Mouse (Mus musculus) leukemia stem cell, adult 10-12 weeks (primary cell): ENCODE measurements around the gene Ttc1. TPM values are rescaled to one million over a fixed set of nuclear protein-coding genes. Genes with fewer than 3 reads are reported as not detected.

Experiments
- polyA plus RNA-seq: library from polyadenylated mRNA; stranded (reverse); fragments of >175 nt; gene quantifications from 2 replicates; pipeline ENCODE4 v1.2.3, GENCODE M21; 2012; ENCODE audit warnings: low replicate concordance

Gene Ttc1
- 2.1 and 13.2 TPM in 2 replicates for polyA plus RNA-seq

DNA sequence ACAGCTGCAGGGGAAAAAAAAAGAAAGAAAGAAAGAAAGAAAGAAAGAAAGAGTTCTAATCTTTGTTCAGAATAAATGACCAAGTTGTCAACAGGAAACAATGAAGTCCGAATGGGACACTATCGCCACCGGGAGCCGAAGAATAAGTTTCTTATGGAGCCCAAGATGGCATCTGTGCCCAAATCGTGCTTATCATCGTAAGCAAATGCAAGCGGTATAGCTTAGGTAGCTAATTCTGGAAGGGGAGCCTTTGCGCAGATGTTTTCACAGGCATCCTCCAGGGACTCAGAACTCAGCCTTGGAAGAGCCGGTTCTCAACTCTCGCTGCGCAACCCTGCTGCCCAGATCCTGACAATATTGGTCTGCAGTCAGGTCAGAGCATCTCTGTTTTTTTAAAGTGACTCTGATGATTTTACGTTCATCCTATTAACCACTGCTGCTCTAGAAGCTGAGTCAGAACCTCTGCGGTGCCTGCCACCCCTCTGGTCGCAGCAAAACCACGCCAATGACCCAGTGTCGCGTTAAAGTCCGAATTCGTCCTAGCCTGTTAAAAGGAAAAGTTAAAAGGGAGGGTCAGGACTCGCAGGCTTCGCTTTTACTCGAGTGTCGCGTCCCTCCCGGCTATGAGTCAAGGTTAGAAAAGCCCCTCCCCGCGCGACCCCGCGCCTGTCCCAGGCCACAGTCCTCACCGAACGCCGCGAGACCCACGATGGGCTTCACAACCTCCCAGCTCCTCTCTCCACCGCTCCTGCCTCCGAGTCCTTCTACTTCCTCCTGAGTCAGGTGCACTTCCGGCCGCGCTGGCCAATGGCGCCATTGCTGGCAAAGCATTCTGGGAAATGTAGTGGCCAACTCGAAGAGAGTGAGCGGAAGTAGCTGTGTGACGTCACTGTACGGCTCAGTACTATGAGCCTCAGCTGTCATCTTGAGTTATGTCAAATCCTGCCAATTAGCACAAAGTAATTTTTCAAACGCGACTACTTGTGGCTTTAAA, at the start of gene Ttc1:
Ttc1 (minus strand) TSS at position 776 of the 994 bp plus-strand sequence.

DNA sequence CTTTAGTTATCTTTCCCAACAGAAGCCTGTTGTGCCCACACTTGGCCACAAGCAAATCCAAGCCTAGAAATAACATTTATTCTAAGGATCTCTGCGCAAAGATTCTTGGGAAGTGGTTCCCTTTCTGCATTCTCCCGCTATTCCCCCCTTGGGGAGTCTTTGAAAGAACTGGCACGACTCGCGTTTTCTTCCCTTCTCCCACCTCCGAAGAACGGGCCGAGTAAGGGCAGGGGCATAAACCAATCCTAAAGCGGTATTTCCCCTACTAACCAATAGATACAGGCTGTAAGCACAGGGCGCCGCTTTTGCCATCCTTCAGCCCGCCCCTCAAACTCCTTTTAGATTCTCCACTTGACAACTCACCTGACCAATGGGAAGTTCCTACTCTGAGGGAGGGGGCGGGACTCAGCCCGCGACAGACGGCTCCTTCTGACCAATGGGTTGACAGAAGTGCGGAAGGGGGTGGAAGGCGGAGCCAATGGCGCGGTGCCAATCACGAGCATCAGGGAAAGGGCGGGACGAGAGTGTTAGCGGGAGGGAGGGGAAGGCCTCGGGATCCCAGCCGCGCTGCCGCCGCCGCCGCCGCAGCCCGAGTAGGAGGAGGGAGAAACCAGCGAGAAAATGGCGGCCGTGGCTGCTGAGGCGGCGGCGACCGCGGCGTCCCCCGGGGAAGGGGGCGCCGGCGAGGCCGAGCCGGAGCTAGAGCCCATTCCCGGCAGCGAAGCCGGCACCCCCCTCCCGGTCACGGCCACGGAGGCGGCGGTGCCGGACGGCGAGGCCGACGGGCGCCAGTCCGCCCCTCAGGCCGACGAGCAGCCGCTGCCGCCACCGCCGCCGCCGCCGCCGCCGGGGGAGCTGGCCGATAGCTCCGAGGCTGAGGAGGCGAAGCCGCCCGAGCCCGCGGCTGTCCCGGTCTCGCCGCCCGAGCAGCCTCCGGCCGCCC, 66.1 kb downstream of the Ttc1 start, which contains the start of gene Pwwp2a:
Pwwp2a (plus strand) TSS at position 527 of the 943 bp plus-strand sequence.

Other genes starting within 250 kb of the Ttc1 start
- gene Ccnjl, start 219.2 kb downstream of the Ttc1 start, polyA plus RNA-seq, result 0.48 TPM in 1 of 2 replicates, not detected in the other
- not detected in 2 replicates for gene 4933415A04Rik, start 161.0 kb downstream of the Ttc1 start, polyA plus RNA-seq
- gene Fabp6, start 146.5 kb downstream of the Ttc1 start, polyA plus RNA-seq, result not detected in 2 replicates
- 6.3 and 9.1 TPM in 2 replicates for gene Pwwp2a, start 66.0 kb downstream of the Ttc1 start, polyA plus RNA-seq
- gene Adra1b, start 153.2 kb upstream of the Ttc1 start, polyA plus RNA-seq, result 0.10 TPM in 1 of 2 replicates, not detected in the other